Mouse (Mus musculus) megakaryocyte, adult 5-6 weeks (primary cell): ENCODE measurements around the gene Mrap2. TPM values are rescaled to one million over a fixed set of nuclear protein-coding genes. Genes with fewer than 3 reads are reported as not detected.
A peak's percentile ranks its signal among the peaks of the same experiment; 100 is the strongest.

Source experiments
- ATAC-seq: 2 replicates; pipeline ENCODE4 v1.8.0; 2016; ENCODE audit warnings: mild to moderate bottlenecking, inconsistent platforms; ENCODE audit not compliant: poor library complexity, severe bottlenecking
- total RNA-seq, 2 experiments: library from RNA; stranded (forward) in 1 of 2; stranded (reverse) in 1 of 2; fragments of 153-499, 151-499 nt in 1 of 2; fragments of 221-1000, 200-1000 nt in 1 of 2; gene quantifications; 2 replicates each; pipeline versions ENCODE4 v1.2.3 to v1.2.4; 2015 to 2017

The Mrap2 gene
- total RNA-seq, 2 experiments from 2014 or later = not detected

- ATAC-seq = peak; percentile 72
Measured at GRCm38 (mm10) chr9:87171517-87171916, 27.4 kb downstream of the Mrap2 start.

GRCm38 (mm10) chr9:87178534-87178933, 34.4 kb downstream of the Mrap2 start:
- no peak for ATAC-seq

GRCm38 (mm10) chr9:87182231-87182630, 38.1 kb downstream of the Mrap2 start:
- no peak for ATAC-seq

GRCm38 (mm10) chr9:87187336-87187735, 43.2 kb downstream of the Mrap2 start:
- ATAC-seq = no peak

- ATAC-seq = no peak
Measured at GRCm38 (mm10) chr9:87193721-87194120, 49.6 kb downstream of the Mrap2 start.

- ATAC-seq = no peak
Measured at GRCm38 (mm10) chr9:87197277-87197676, 53.2 kb downstream of the Mrap2 start.

GRCm38 (mm10) chr9:87198036-87198435, 53.9 kb downstream of the Mrap2 start:
- no peak for ATAC-seq

GRCm38 (mm10) chr9:87200426-87200825, 56.3 kb downstream of the Mrap2 start:
- ATAC-seq = no peak

GRCm38 (mm10) chr9:87200919-87201318, 56.8 kb downstream of the Mrap2 start:
- no peak for ATAC-seq

- no peak for ATAC-seq
Measured at GRCm38 (mm10) chr9:87202431-87202830, 58.3 kb downstream of the Mrap2 start.

GRCm38 (mm10) chr9:87210830-87211339, 66.8 kb downstream of the Mrap2 start:
- ATAC-seq = no peak

- no peak for ATAC-seq
Measured at GRCm38 (mm10) chr9:87213204-87213603, 69.1 kb downstream of the Mrap2 start.

Other genes with a start within 250 kb of the Mrap2 start
- not detected in 2 replicates for gene Ripply2, start 128.8 kb upstream of the Mrap2 start, total RNA-seq (2015)
- not detected in 2 replicates for gene Ripply2, start 128.8 kb upstream of the Mrap2 start, total RNA-seq (2017)
- 189 and 205 TPM in 2 replicates for gene Cyb5r4, start 122.3 kb upstream of the Mrap2 start, total RNA-seq (2015)
- 163 and 177 TPM in 2 replicates for gene Cyb5r4, start 122.3 kb upstream of the Mrap2 start, total RNA-seq (2017)
- 7.0 and 8.8 TPM in 2 replicates for gene Cep162, start 111.2 kb downstream of the Mrap2 start, total RNA-seq (2015)
- 9.3 and 11.5 TPM in 2 replicates for gene Cep162, start 111.2 kb downstream of the Mrap2 start, total RNA-seq (2017)